Mouse (Mus musculus): ENCODE measurements around the gene Snap29.

Gene Snap29

DNA sequence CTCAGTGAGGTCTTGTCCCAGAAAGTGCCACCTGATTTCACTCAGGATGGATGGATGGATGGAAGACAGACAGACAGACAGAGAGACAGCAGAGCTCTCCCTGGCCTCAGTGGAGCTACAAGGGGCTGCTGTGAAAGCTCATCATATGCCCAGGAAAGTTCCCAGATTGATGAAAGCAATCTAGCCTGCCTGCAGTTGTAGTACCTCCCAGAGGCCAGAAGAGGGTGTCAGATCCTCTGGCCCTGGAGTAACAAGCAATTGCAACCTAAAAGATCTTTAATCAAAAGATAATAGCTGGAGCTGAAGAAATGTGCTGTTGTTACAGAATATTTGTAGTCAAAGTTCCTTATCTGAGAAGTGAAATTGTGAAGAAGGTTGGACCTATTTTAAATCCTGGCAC is 68.3 kb downstream of the Snap29 start:
- DNase-seq (ENCODE audit: low spot score in 2 of 2), result no peak

DNA sequence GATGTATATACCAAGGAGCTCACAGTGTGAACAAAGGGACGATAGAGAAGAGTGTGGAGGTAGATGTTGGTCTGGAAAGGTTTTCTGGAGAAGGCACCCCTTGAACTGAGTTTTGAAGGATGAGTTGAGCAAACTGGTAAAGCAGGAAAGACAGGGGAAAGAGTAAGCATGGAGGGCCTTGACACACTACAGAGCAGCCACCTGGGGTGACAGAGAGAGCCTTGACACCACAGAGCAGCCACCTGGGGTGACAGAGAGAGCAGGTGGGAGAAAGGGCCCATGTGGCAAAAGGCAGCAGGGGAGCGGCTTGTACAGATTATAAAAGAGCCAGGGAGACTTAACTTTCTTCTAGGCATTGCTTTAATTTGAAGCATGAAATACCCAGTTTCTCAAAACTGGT is 69.0 kb downstream of the Snap29 start:
- no peak for DNase-seq (ENCODE audit: low spot score in 2 of 2)

GRCm38 (mm10) chr16:17475326-17475725 is 69.5 kb downstream of the Snap29 start:
- no peak for DNase-seq (ENCODE audit: low spot score in 2 of 2)

DNA sequence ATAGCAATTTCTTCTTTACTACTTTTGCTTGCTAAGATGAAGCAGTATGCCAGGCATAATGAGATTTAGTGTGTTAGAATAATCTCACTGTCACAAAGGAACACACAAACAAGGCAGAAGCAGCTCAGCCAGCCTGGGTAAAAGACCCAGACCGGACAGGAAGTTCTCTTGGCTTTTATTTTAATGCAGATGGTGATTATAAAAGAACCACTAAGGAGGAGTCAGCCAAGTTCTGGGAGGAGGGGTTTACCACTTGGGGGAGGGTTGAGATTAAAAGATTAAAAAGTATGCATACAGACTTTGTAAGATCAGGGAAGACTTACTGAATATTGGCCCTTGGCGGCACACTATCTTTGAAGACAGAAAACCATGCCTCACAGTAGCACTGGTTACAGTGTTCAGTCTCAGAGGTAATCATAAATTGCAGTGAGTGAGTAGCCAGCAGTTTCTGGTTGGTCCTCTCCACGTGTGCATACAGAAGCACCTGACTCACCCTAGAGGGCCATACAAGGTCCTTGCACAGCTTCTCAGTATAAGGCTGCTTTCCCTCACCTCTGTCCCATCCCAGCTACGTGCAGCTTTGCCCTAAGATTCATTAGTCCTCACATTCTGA is 72.7 kb downstream of the Snap29 start:
- no peak for DNase-seq (ENCODE audit: low spot score in 2 of 2)
